ENCODE assay signal across 29 mouse cellular contexts in the genomic region with DNA sequence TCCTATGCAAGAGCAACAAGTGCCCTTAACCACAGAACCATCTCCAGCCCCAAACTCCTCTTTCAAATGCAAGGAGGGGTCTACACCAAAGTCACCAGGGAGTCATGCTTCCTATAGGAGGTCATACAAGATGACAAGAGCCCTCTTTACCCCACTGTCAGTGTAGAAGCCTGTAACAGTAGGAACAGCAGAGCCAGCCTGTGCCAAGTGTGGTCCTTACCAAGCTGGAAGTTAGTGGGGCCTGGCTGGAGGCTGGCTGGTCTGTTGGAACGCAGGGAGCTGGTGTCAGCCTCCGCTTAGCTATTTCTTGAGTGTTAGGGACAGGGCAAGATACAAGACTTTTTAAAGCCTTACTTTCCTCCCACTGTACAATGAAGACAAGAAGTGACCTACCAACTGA. TPM values are rescaled to one million over a fixed set of nuclear protein-coding genes. Genes with fewer than 3 reads are reported as not detected.
"Had no signal": no experiment of that assay in that cellular context is flagged by ENCODE, and none has a peak within 500 bp of the region (broad histone marks: within the 10 kb centered on the region; RNA-seq: fewer than 3 reads in every experiment).

No protein-coding gene starts in this region.

- ATAC-seq: liver, postnatal 0 days; lung, postnatal 0 days; midbrain, embryonic 15.5 days had no signal

- H3K27ac ChIP-seq: kidney, postnatal 0 days; layer of hippocampus, adult 2 months; limb, embryonic 15.5 days; liver, embryonic 14.5 days; macrophage; midbrain, embryonic 12.5 days; midbrain, embryonic 15.5 days; neural tube, embryonic 12.5 days; neural tube, embryonic 15.5 days; stomach, postnatal 0 days had no signal

- H3K4me2 ChIP-seq: limb, embryonic 15.5 days; liver, embryonic 11.5 days; lung, embryonic 14.5 days; midbrain, embryonic 12.5 days; midbrain, embryonic 15.5 days; neural tube, embryonic 12.5 days; neural tube, embryonic 15.5 days had no signal

- H3K9me3 ChIP-seq: limb, embryonic 15.5 days; midbrain, embryonic 12.5 days; midbrain, embryonic 15.5 days; neural tube, embryonic 12.5 days had no signal

- H3K4me1 ChIP-seq: midbrain, embryonic 12.5 days; neural tube, embryonic 15.5 days had no signal

- H3K4me3 ChIP-seq: layer of hippocampus, adult 2 months; limb, embryonic 15.5 days; midbrain, embryonic 12.5 days; midbrain, embryonic 15.5 days; neural tube, embryonic 12.5 days; neural tube, embryonic 15.5 days had no signal

- H3K9ac ChIP-seq: limb, embryonic 15.5 days; liver, embryonic 14.5 days; liver, postnatal 0 days; lung, embryonic 14.5 days; midbrain, embryonic 12.5 days; midbrain, embryonic 15.5 days; neural tube, embryonic 12.5 days; neural tube, embryonic 15.5 days had no signal

- DNase-seq: kidney, postnatal 25 days; layer of hippocampus, adult 9-11 months; liver, postnatal 0 days; lung, embryonic 14.5 days; right cerebral cortex, adult 18-20 months; right cerebral cortex, postnatal 14 days; right cerebral cortex, postnatal 4 days; thymus, adult 2 months; thymus, postnatal 14 days; thymus, postnatal 4 days had no signal

- H3K36me3 ChIP-seq: limb, embryonic 15.5 days; midbrain, embryonic 12.5 days; midbrain, embryonic 15.5 days; neural tube, embryonic 12.5 days; neural tube, embryonic 15.5 days had no signal

RNA-seq across cellular contexts. Expression of a gene that starts 11.0 kb away (rescaled TPM):
- total RNA-seq: layer of hippocampus, adult 2 months; layer of hippocampus, postnatal 25 days; left cerebral cortex, adult 18-20 months; left cerebral cortex, postnatal 25 days; megakaryocyte, adult 5-6 weeks had no signal
- polyA plus RNA-seq: kidney, embryonic 14.5 days; kidney, postnatal 0 days; large intestine, adult 2 months; limb, embryonic 11.5 days; limb, embryonic 15.5 days; liver, embryonic 14.5 days; liver, postnatal 0 days; macrophage; midbrain, embryonic 12.5 days; neural tube, embryonic 12.5 days; neural tube, embryonic 15.5 days had no signal
